Mouse (Mus musculus) CH12.LX (cell line): ENCODE data around the gene P2rx2. TPM values are rescaled to one million over a fixed set of nuclear protein-coding genes. Genes with fewer than 3 reads are reported as not detected.

Source experiments
- DNase-seq: peaks from one replicate; pipeline ENCODE4 v3.0.0-alpha.2; 2013; ENCODE audit errors: extremely low read depth
- H3K27ac ChIP-seq: 2 replicates; pipeline ENCODE4 v1.5.1; 2012; ENCODE audit warnings: low read depth, mild to moderate bottlenecking, control low read depth, moderate library complexity; ENCODE audit not compliant: insufficient read depth
- H3K27me3 ChIP-seq: replicated peaks from 2 replicates; pipeline ENCODE3; 2012; ENCODE audit warnings: inconsistent platforms
- H3K36me3 ChIP-seq, 2 experiments: replicated peaks in 1 of 2; 2 replicates each; pipeline versions ENCODE3 to v1.6.1; 2012; ENCODE audit warnings: inconsistent platforms in 1 of 2, low read length in 1 of 2, mild to moderate bottlenecking in 1 of 2, mixed read lengths in 1 of 2, moderate library complexity in 1 of 2; ENCODE audit not compliant: control insufficient read depth in 1 of 2, insufficient read depth in 1 of 2
- H3K4me1 ChIP-seq, 2 experiments: 2 replicates each; pipeline ENCODE4 v1.6.1; 2012; ENCODE audit warnings: inconsistent platforms in 1 of 2, moderate library complexity in 1 of 2; ENCODE audit not compliant: insufficient read depth in 2 of 2, control insufficient read depth in 1 of 2
- H3K4me2 ChIP-seq: 2 replicates; pipeline ENCODE4 v1.6.1; 2012; ENCODE audit warnings: low read depth, mild to moderate bottlenecking, control low read depth; ENCODE audit not compliant: poor library complexity, insufficient read depth, severe bottlenecking
- H3K4me3 ChIP-seq, 3 experiments: fragments of 150-350 bp in 1 of 3; sonication (generic) in 1 of 3; replicated peaks in 1 of 3; 2 replicates each; pipeline versions ENCODE3 to v1.5.1; 2011 to 2012; ENCODE audit warnings: low read depth in 2 of 3, low read length in 2 of 3, mild to moderate bottlenecking in 2 of 3, moderate library complexity in 2 of 3, control low read depth in 1 of 3, improper control_type of control experiment in 1 of 3, inconsistent platforms in 1 of 3, mixed read lengths in 1 of 3; ENCODE audit not compliant: poor library complexity in 1 of 3
- H3K79me2 ChIP-seq: replicated peaks from 2 replicates; pipeline ENCODE4 v1.6.1; 2012; ENCODE audit warnings: mild to moderate bottlenecking, moderate library complexity; ENCODE audit not compliant: control insufficient read depth, poor library complexity, insufficient read depth, severe bottlenecking; ENCODE audit errors: extremely low read depth
- H3K9ac ChIP-seq: 2 replicates; pipeline ENCODE4 v1.6.1; 2012; ENCODE audit warnings: low read depth, mild to moderate bottlenecking, control low read depth, moderate library complexity; ENCODE audit not compliant: insufficient read depth
- H3K9me3 ChIP-seq: replicated peaks from 2 replicates; pipeline ENCODE3; 2012; ENCODE audit warnings: low read length, inconsistent platforms, mixed read lengths
- BHLHE40 ChIP-seq: IDR thresholded peaks from 2 replicates; pipeline ENCODE4 v1.6.1; 2011; ENCODE audit warnings: mild to moderate bottlenecking, low read depth, low read length, improper control_type of control experiment
- CHD1 ChIP-seq: IDR thresholded peaks from 2 replicates; pipeline ENCODE4 v1.6.1; 2012; ENCODE audit warnings: low read depth, low read length, improper control_type of control experiment, inconsistent platforms
- CTCF ChIP-seq, 2 experiments: IDR thresholded peaks in 1 of 2; conservative IDR thresholded peaks in 1 of 2; 2 replicates each; pipeline ENCODE4 v1.5.1; 2011 to 2012; ENCODE audit warnings: low read depth in 2 of 2, low read length in 2 of 2, improper control_type of control experiment in 1 of 2, inconsistent platforms in 1 of 2, mild to moderate bottlenecking in 1 of 2, moderate library complexity in 1 of 2
- ELF1 ChIP-seq: IDR thresholded peaks from 2 replicates; pipeline ENCODE4 v1.6.1; 2014; ENCODE audit warnings: low read depth, mild to moderate bottlenecking, inconsistent platforms, low read length, improper control_type of control experiment
- EP300 ChIP-seq: IDR thresholded peaks from 2 replicates; pipeline ENCODE4 v1.6.1; 2011; ENCODE audit warnings: low read length, improper control_type of control experiment
- ETS1 ChIP-seq: conservative IDR thresholded peaks from 2 replicates; pipeline ENCODE4 v1.6.1; 2012; ENCODE audit warnings: low read depth, mild to moderate bottlenecking, inconsistent platforms, low read length, improper control_type of control experiment, moderate library complexity
- GABPA ChIP-seq: IDR thresholded peaks from 2 replicates; pipeline ENCODE4 v1.6.1; 2012; ENCODE audit warnings: low read depth, low read length, improper control_type of control experiment, inconsistent platforms; ENCODE audit not compliant: insufficient replicate concordance
- IRF4 ChIP-seq: IDR thresholded peaks from 2 replicates; pipeline ENCODE4 v1.6.1; 2014; ENCODE audit warnings: low read depth, mild to moderate bottlenecking, inconsistent platforms, low read length, improper control_type of control experiment
- KAT2A ChIP-seq: IDR thresholded peaks from 2 replicates; pipeline ENCODE4 v1.6.1; 2012; ENCODE audit warnings: low read length, improper control_type of control experiment, inconsistent platforms; ENCODE audit not compliant: insufficient replicate concordance
- MAZ ChIP-seq: IDR thresholded peaks from 2 replicates; pipeline ENCODE4 v1.6.1; 2012; ENCODE audit warnings: low read depth, mild to moderate bottlenecking, inconsistent platforms, low read length, improper control_type of control experiment, moderate library complexity
- MEF2A ChIP-seq: IDR thresholded peaks from 2 replicates; pipeline ENCODE4 v1.6.1; 2014; ENCODE audit warnings: low read depth, mild to moderate bottlenecking, inconsistent platforms, low read length, improper control_type of control experiment, borderline replicate concordance
- MXI1 ChIP-seq: IDR thresholded peaks from 2 replicates; pipeline ENCODE4 v1.6.1; 2011; ENCODE audit warnings: mild to moderate bottlenecking, low read depth, low read length, improper control_type of control experiment
- MYC ChIP-seq: IDR thresholded peaks from 2 replicates; pipeline ENCODE4 v1.6.1; 2011; ENCODE audit warnings: low read depth, mild to moderate bottlenecking, improper control_type of control experiment, low read length
- NRF1 ChIP-seq: IDR thresholded peaks from 2 replicates; pipeline ENCODE4 v1.6.1; 2014; ENCODE audit warnings: low read depth, mild to moderate bottlenecking, inconsistent platforms, low read length, improper control_type of control experiment, moderate library complexity
- PAX5 ChIP-seq: IDR thresholded peaks from 2 replicates; pipeline ENCODE4 v1.6.1; 2012; ENCODE audit warnings: low read length, inconsistent platforms, mixed read lengths
- POLR2AphosphoS2 ChIP-seq: IDR thresholded peaks from 2 replicates; pipeline ENCODE4 v1.6.1; 2011; ENCODE audit warnings: low read depth, low read length, improper control_type of control experiment
- RAD21 ChIP-seq: IDR thresholded peaks from 2 replicates; pipeline ENCODE4 v1.6.1; 2011; ENCODE audit warnings: low read depth, mild to moderate bottlenecking, low read length, improper control_type of control experiment, moderate library complexity
- SIN3A ChIP-seq: IDR thresholded peaks from 2 replicates; pipeline ENCODE4 v1.6.1; 2012; ENCODE audit warnings: low read length, improper control_type of control experiment, inconsistent platforms
- SMC3 ChIP-seq: IDR thresholded peaks from 2 replicates; pipeline ENCODE4 v1.6.1; 2011; ENCODE audit warnings: low read depth, low read length, improper control_type of control experiment
- USF1 ChIP-seq: IDR thresholded peaks from 2 replicates; pipeline ENCODE4 v1.6.1; 2014; ENCODE audit warnings: low read depth, mild to moderate bottlenecking, inconsistent platforms, low read length, improper control_type of control experiment
- USF2 ChIP-seq: conservative IDR thresholded peaks from 2 replicates; pipeline ENCODE4 v1.6.1; 2011; ENCODE audit warnings: low read depth, low read length, improper control_type of control experiment
- ZC3H11A ChIP-seq: IDR thresholded peaks from 2 replicates; pipeline ENCODE4 v1.6.1; 2012; ENCODE audit warnings: low read depth, mild to moderate bottlenecking, inconsistent platforms, low read length, improper control_type of control experiment
- ZKSCAN1 ChIP-seq: IDR thresholded peaks from 2 replicates; pipeline ENCODE4 v1.6.1; 2012; ENCODE audit warnings: low read depth, inconsistent platforms, low read length, improper control_type of control experiment, borderline replicate concordance
- ZNF384 ChIP-seq: IDR thresholded peaks from 2 replicates; pipeline ENCODE4 v1.6.1; 2012; ENCODE audit warnings: low read depth, low read length, improper control_type of control experiment, inconsistent platforms
- dilution Hi-C: fragments of 300-500 bp; cut with MboI; formaldehyde crosslinking; loops from 2 replicates; pipeline ENCODE4 v1.14.3; 2020; ENCODE audit warnings: low sequenced_read_pairs; ENCODE audit not compliant: extremely low pct_unique_long_range_greater_than_20kb, extremely low pct_ligation_motif_present
- in situ Hi-C: fragments of 300-500 bp; cut with MboI; formaldehyde crosslinking; loops from 3 replicates; pipeline ENCODE4 v1.14.3; 2019; ENCODE audit warnings: low sequenced_read_pairs, low pct_ligation_motif_present, low pct_unique_long_range_greater_than_20kb, mixed read lengths
- polyA plus RNA-seq: library from polyadenylated mRNA; unstranded; fragments of >175 nt; gene quantifications from 2 replicates; pipeline ENCODE4 v1.2.1, GENCODE M21; 2012; ENCODE audit warnings: low read depth; ENCODE audit not compliant: insufficient read length
- total RNA-seq, 2 experiments: library from RNA; depleted of rRNA; stranded (reverse); fragments of 300-350 nt in 1 of 2; fragments of >200 nt in 1 of 2; gene quantifications; 2 replicates each; pipeline ENCODE4 v1.2.3; 2012 to 2014

Gene P2rx2
- total and polyA plus RNA-seq, 3 experiments = 0.76 TPM; not detected in 2

GRCm38 (mm10) chr5:110378181-110378583 is 35.2 kb upstream of the P2rx2 start:
- no peaks in the 10 kb centered on the region for H3K9me3 ChIP-seq
- no peak overlapping the region for H3K27ac ChIP-seq
- no peak overlapping the region for H3K4me2 ChIP-seq
- H3K27me3 ChIP-seq = no peaks in the 10 kb centered on the region
- in situ Hi-C loops (no loop called here), dilution Hi-C loops (no loop called here)
- peaks cover 15 to 63% of the 10 kb centered on the region in 2 experiments for H3K36me3 ChIP-seq
- no peak overlapping the region for H3K9ac ChIP-seq
- TF ChIP-seq MXI1 (no peak), ZNF384 (no peak), MYC (no peak), CTCF (conservative IDR thresholded peaks at IDR 0.05 in 1 of 2, IDR thresholded peaks at IDR 0.05 in 1 of 2; ENCODE audit: low read depth in 2 of 2, low read length in 2 of 2) (no peak), BHLHE40 (no peak), PAX5 (no peak), CHD1 (no peak), ZKSCAN1 (no peak), GABPA (no peak), MAZ (no peak), USF1 (no peak)
- H3K79me2 ChIP-seq = no peaks in the 10 kb centered on the region
- H3K4me3 ChIP-seq = no peak overlapping the region
- H3K4me1 ChIP-seq = peaks cover 0 to 7% of the 10 kb centered on the region in 2 experiments; a peak in 2 of 4 replicates
- DNase-seq = no peak

- H3K27me3 ChIP-seq = no peaks in the 10 kb centered on the region
- peaks cover 15 to 59% of the 10 kb centered on the region in 2 experiments for H3K36me3 ChIP-seq
- peak; percentile 76 for DNase-seq
- H3K4me3 ChIP-seq = no peak overlapping the region
- in situ Hi-C loops (no loop called here), dilution Hi-C loops (no loop called here)
- no peak overlapping the region for H3K27ac ChIP-seq
- no peak overlapping the region for H3K4me2 ChIP-seq
- no peaks in the 10 kb centered on the region for H3K79me2 ChIP-seq
- TF ChIP-seq USF2 (no peak), USF1 (no peak), BHLHE40 (no peak), POLR2AphosphoS2 (no peak), MYC (no peak), SMC3 (peak; percentile 93), RAD21 (peak; percentile 81), ELF1 (no peak), ZKSCAN1 (no peak), NRF1 (no peak), ZC3H11A (peak; percentile 52), MEF2A (no peak), CTCF (conservative IDR thresholded peaks at IDR 0.05 in 1 of 2, IDR thresholded peaks at IDR 0.05 in 1 of 2; ENCODE audit: low read depth in 2 of 2, low read length in 2 of 2) (peak; percentile 72 to 92), IRF4 (no peak), KAT2A (no peak), ETS1 (no peak), EP300 (no peak), SIN3A (no peak), ZNF384 (no peak)
- H3K9me3 ChIP-seq = no peaks in the 10 kb centered on the region
- H3K9ac ChIP-seq = no peak overlapping the region
- H3K4me1 ChIP-seq = peaks cover 0 to 7% of the 10 kb centered on the region in 2 experiments; a peak in 2 of 4 replicates
Measured at GRCm38 (mm10) chr5:110376802-110377433, 33.9 kb upstream of the P2rx2 start.
